Mouse (Mus musculus) lung, postnatal 0 days (tissue): ENCODE measurements around the gene Ttyh2. TPM values are rescaled to one million over a fixed set of nuclear protein-coding genes. Genes with fewer than 3 reads are reported as not detected.

ENCODE experiments used
- ATAC-seq: fragments of 200-750 bp; cut with Nextera tagmentation; 2 replicates; pipeline ENCODE4 v1.8.0; 2017; ENCODE audit warnings: moderate library complexity
- DNase-seq: peaks from one replicate; pipeline ENCODE4 v3.0.0-alpha.2; 2016; ENCODE audit warnings: low spot score
- H3K27ac ChIP-seq: fragments of 300-500 bp; sonication (generic); 2 replicates; pipeline ENCODE4 v1.5.1; 2014; ENCODE audit warnings: antibody characterized with exemption, mild to moderate bottlenecking, low read length, mixed read lengths
- H3K27me3 ChIP-seq: fragments of 300-500 bp; sonication (generic); replicated peaks from 2 replicates; pipeline ENCODE4 v1.6.1; 2014; ENCODE audit warnings: low read length, mixed read lengths; ENCODE audit not compliant: insufficient read depth
- H3K36me3 ChIP-seq: fragments of 300-500 bp; sonication (generic); 2 replicates; pipeline ENCODE4 v1.6.1; 2014; ENCODE audit warnings: low read length, mixed read lengths; ENCODE audit not compliant: insufficient read depth
- H3K4me1 ChIP-seq: fragments of 300-500 bp; sonication (generic); 2 replicates; pipeline ENCODE4 v1.6.1; 2014; ENCODE audit warnings: antibody characterized with exemption, low read depth, low read length, mixed read lengths; ENCODE audit not compliant: insufficient read depth
- H3K4me2 ChIP-seq: fragments of 300-500 bp; sonication (generic); replicated peaks from 2 replicates; pipeline ENCODE4 v1.6.1; 2014; ENCODE audit warnings: low read depth, mild to moderate bottlenecking, low read length, moderate library complexity, mixed read lengths
- H3K4me3 ChIP-seq: fragments of 300-500 bp; sonication (generic); 2 replicates; pipeline ENCODE4 v1.5.1; 2014; ENCODE audit warnings: low read depth, low read length
- H3K9ac ChIP-seq: fragments of 300-500 bp; sonication (generic); replicated peaks from 2 replicates; pipeline ENCODE4 v1.6.1; 2014; ENCODE audit warnings: low read depth, mild to moderate bottlenecking
- H3K9me3 ChIP-seq: fragments of 300-500 bp; sonication (generic); 2 replicates; pipeline ENCODE4 v1.6.1; 2016; ENCODE audit warnings: low read length, mixed read lengths
- CTCF ChIP-seq: IDR thresholded peaks from 2 replicates; pipeline ENCODE4 v1.5.1; 2016; ENCODE audit warnings: antibody characterized with exemption, mild to moderate bottlenecking
- EP300 ChIP-seq: IDR thresholded peaks from 2 replicates; pipeline ENCODE4 v1.6.1; 2016; ENCODE audit warnings: antibody characterized with exemption, mild to moderate bottlenecking, control low read depth
- WGBS: fragments of 180-500 bp; shearing (Covaris S2); extraction: QIAGEN DNeasy Blood & Tissue Kit; methylation state at CpG from one replicate; pipeline ENCODE4 v1.1.7; 2014; 5-methylcytosine and 5-hydroxymethylcytosine counted together
- polyA plus RNA-seq: library from polyadenylated mRNA; unstranded; fragments of >200 nt; fragmentation: Nextera tagmentation; extraction: Ambion mirVana; gene quantifications from 2 replicates; pipeline ENCODE4 v1.2.1, GENCODE M21; 2015

Gene Ttyh2
- polyA plus RNA-seq, 1 experiment from 2014 or later: 22.3 TPM

DNA sequence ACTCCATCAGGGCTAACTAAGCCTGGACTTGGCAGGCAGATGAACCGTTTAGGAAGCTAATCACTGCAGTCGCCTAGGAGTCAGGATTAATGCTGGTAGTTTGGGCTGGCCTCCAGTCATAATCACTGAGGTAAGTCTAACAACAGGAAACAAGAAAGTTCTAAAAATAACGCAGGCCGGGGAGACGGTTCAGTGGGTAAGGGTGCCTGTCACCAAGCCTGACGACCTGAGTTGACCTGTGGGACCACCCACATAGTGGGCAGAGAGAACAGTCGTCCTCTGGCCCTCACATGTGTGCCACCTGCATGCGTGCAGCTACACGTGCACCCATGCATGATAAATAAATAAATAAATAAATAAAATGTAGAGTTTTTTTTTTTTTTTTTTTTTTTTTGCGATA, 65.4 kb downstream of the Ttyh2 start:
- Histone ChIP-seq H3K36me3 (no peaks in the 10 kb centered on the region), H3K27ac (no peak overlapping the region), H3K4me1 (no peaks in the 10 kb centered on the region), H3K4me3 (no peak overlapping the region), H3K4me2 (no peak overlapping the region), H3K9me3 (no peaks in the 10 kb centered on the region), H3K9ac (no peak overlapping the region), H3K27me3 (no peaks in the 10 kb centered on the region)
- TF ChIP-seq EP300: no peak
- no peak for TF ChIP-seq CTCF
- WGBS: 39% methylated on average over 9 of the region's 10 CpGs
- no peak for DNase-seq
- no peak for ATAC-seq

GRCm38 (mm10) chr11:114741451-114741850, 66.2 kb downstream of the Ttyh2 start:
- ATAC-seq (no peak), DNase-seq (no peak)
- Histone ChIP-seq H3K27ac (no peak overlapping the region), H3K36me3 (no peaks in the 10 kb centered on the region), H3K9me3 (no peaks in the 10 kb centered on the region), H3K4me1 (no peaks in the 10 kb centered on the region), H3K4me3 (no peak overlapping the region), H3K4me2 (no peak overlapping the region), H3K27me3 (no peaks in the 10 kb centered on the region), H3K9ac (no peak overlapping the region)
- TF ChIP-seq CTCF: no peak
- TF ChIP-seq EP300: no peak
- WGBS: 47% methylated on average over 6 of the region's 6 CpGs

DNA sequence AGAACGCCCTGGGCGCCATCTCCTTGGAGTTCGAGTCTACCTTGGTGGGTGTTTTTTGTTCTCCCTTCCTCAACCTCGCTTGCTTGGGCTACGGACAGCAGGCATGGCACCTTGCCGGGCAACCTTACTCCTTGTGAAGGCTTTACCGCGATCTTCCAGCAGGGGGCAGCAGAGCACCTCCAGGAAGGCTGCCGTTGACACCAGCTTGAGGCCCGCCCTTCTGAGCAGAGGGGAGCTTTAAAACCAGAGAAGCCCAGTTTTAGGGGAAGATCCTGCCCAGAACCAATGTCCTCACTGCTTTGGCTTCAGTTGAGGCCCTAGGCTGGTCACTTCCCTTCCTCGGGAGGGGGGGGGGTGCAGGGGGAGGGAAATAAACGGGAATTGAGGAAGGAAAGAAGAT, 69.9 kb downstream of the Ttyh2 start:
- Histone ChIP-seq H3K27me3 (no peaks in the 10 kb centered on the region), H3K4me2 (no peak overlapping the region), H3K9me3 (no peaks in the 10 kb centered on the region), H3K4me1 (no peaks in the 10 kb centered on the region), H3K9ac (no peak overlapping the region), H3K27ac (no peak overlapping the region), H3K36me3 (no peaks in the 10 kb centered on the region), H3K4me3 (no peak overlapping the region)
- TF ChIP-seq CTCF (peak; percentile 98), EP300 (no peak)
- DNase-seq (peak; percentile 80), ATAC-seq (peak; percentile 68)
- WGBS: 2% methylated on average over 12 of the region's 12 CpGs

GRCm38 (mm10) chr11:114747564-114748138, 72.4 kb downstream of the Ttyh2 start:
- no peak overlapping the region for H3K4me2 ChIP-seq
- H3K27me3 ChIP-seq: no peaks in the 10 kb centered on the region
- no peak for ATAC-seq
- DNase-seq: no peak
- no peak overlapping the region for H3K4me3 ChIP-seq
- no peak overlapping the region for H3K9ac ChIP-seq
- H3K36me3 ChIP-seq: no peaks in the 10 kb centered on the region
- H3K9me3 ChIP-seq: no peaks in the 10 kb centered on the region
- no peaks in the 10 kb centered on the region for H3K4me1 ChIP-seq
- WGBS: 57% methylated on average over 12 of the region's 12 CpGs
- H3K27ac ChIP-seq: no peak overlapping the region
- TF ChIP-seq CTCF: no peak
- no peak for TF ChIP-seq EP300

- TF ChIP-seq EP300 (no peak), CTCF (no peak)
- Histone ChIP-seq H3K9me3 (no peaks in the 10 kb centered on the region), H3K4me2 (peak within 1 kb of the TSS; percentile 85), H3K27me3 (0 out of 2 replicates have a peak, but pooled peaks cover 3% of the 10 kb centered on the region), H3K27ac (no peak within 1 kb of the TSS), H3K4me1 (no peaks in the 10 kb centered on the region), H3K36me3 (no peaks in the 10 kb centered on the region), H3K9ac (0 out of 2 replicates have a peak within 1 kb of the TSS, but pooled peaks have one; percentile 8), H3K4me3 (peak within 1 kb of the TSS; percentile 42)
- WGBS: 5% methylated on average over 31 of the region's 51 CpGs
- DNase-seq: peak; percentile 85
- ATAC-seq: peak; percentile 92
These were observed 89.9 kb downstream of the Ttyh2 start, which contains the start of gene Kif19a for GRCm38 (mm10) chr11:114764820-114765818. Gene Kif19a, plus strand, starts transcription at chr11:114765388.

DNA sequence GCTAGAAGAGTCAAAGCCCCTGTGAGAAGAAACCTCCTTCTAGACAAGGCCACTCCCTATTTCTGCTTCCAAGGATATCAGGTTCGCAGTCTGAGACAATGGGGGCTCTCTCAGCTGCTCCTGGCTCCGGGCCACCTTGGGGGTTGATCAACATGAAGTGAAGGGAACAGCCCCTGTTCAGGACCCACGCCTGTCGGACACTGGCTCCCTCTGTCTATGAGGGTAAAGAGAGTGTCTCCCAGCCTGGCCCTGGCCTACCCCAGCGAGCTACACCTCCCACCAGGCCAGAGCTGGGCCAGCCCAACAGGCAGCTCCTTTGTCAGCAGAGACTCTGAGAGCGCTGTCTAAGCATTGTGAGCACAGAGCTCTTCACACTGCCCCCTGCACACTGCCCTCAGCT, 94.7 kb downstream of the Ttyh2 start:
- Histone ChIP-seq H3K4me3 (no peak overlapping the region), H3K9ac (no peak overlapping the region), H3K27ac (no peak overlapping the region), H3K4me1 (no peaks in the 10 kb centered on the region), H3K4me2 (no peak overlapping the region), H3K27me3 (0 out of 2 replicates have a peak, but pooled peaks cover 3% of the 10 kb centered on the region), H3K9me3 (no peaks in the 10 kb centered on the region), H3K36me3 (no peaks in the 10 kb centered on the region)
- ATAC-seq (no peak), DNase-seq (no peak)
- 36% methylated on average over 6 of the region's 6 CpGs for WGBS
- TF ChIP-seq CTCF: no peak
- no peak for TF ChIP-seq EP300

Other genes with a start within 250 kb of the Ttyh2 start
- gene Rpl38, start 6.9 kb upstream of the Ttyh2 start, polyA plus RNA-seq: 728 and 824 TPM in 2 replicates
- 6.4 and 7.3 TPM in 2 replicates for gene Dnaic2, start 52.0 kb downstream of the Ttyh2 start, polyA plus RNA-seq
- 0.54 and 0.74 TPM in 2 replicates for gene Kif19a, start 90.0 kb downstream of the Ttyh2 start, polyA plus RNA-seq
- gene Btbd17, start 120.5 kb downstream of the Ttyh2 start, polyA plus RNA-seq: 0.15 and 0.20 TPM in 2 replicates
- gene Gpr142, start 123.5 kb downstream of the Ttyh2 start, polyA plus RNA-seq: not detected in 2 replicates
- gene Gprc5c, start 175.7 kb downstream of the Ttyh2 start, polyA plus RNA-seq: 10.4 and 11.1 TPM in 2 replicates
- gene Cd300a, start 214.6 kb downstream of the Ttyh2 start, polyA plus RNA-seq: 4.6 and 5.9 TPM in 2 replicates